Mouse (Mus musculus) small intestine, adult 2 months (tissue): ENCODE measurements at regions not wholly inside any gene's neighbourhood (a gene's known extent, or its start where the extent isn't known, plus 50 kb on each side); places are given as distances from the start of the nearest gene placed in this dataset.

Experiments
- H3K27ac ChIP-seq: fragments of 200-500 bp; 2 replicates; pipeline ENCODE4 v1.5.1; 2012; ENCODE audit warnings: low read depth, low read length, control low read depth, inconsistent platforms; ENCODE audit not compliant: insufficient read depth
- H3K27me3 ChIP-seq: fragments of 200-500 bp; 2 replicates; pipeline ENCODE4 v1.6.1; 2012; ENCODE audit warnings: mild to moderate bottlenecking, moderate library complexity, low read length, inconsistent platforms; ENCODE audit not compliant: control insufficient read depth, insufficient read depth
- H3K36me3 ChIP-seq: fragments of 200-500 bp; 2 replicates; pipeline ENCODE4 v1.6.1; 2012; ENCODE audit warnings: mild to moderate bottlenecking, low read length, control low read depth, inconsistent platforms; ENCODE audit not compliant: control insufficient read depth, insufficient read depth
- H3K4me1 ChIP-seq: fragments of 200-500 bp; 2 replicates; pipeline ENCODE4 v1.6.1; 2012; ENCODE audit warnings: low read length, inconsistent platforms, mixed read lengths; ENCODE audit not compliant: control insufficient read depth, insufficient read depth, insufficient read length
- H3K4me3 ChIP-seq: fragments of 200-500 bp; 2 replicates; pipeline ENCODE4 v1.5.1; 2012; ENCODE audit warnings: low read depth, mild to moderate bottlenecking, control low read depth, inconsistent platforms, low read length, moderate library complexity
- CTCF ChIP-seq: fragments of 200-500 bp; IDR thresholded peaks from 2 replicates; pipeline ENCODE4 v1.5.1; 2012; ENCODE audit warnings: low read depth, mild to moderate bottlenecking, control low read depth, inconsistent platforms, low read length, moderate library complexity, mixed read lengths; ENCODE audit not compliant: insufficient replicate concordance, insufficient read length; ENCODE audit errors: extremely low read depth
- POLR2A ChIP-seq: fragments of 200-500 bp; IDR thresholded peaks from 2 replicates; pipeline ENCODE4 v1.6.1; 2012; ENCODE audit warnings: low read depth, mild to moderate bottlenecking, control low read depth, inconsistent platforms, low read length, moderate library complexity
- WGBS: fragments of 180-500 bp; shearing (Covaris S2); methylation state at CpG from one replicate; pipeline ENCODE4 v1.1.7; 2018; 5-methylcytosine and 5-hydroxymethylcytosine counted together

DNA sequence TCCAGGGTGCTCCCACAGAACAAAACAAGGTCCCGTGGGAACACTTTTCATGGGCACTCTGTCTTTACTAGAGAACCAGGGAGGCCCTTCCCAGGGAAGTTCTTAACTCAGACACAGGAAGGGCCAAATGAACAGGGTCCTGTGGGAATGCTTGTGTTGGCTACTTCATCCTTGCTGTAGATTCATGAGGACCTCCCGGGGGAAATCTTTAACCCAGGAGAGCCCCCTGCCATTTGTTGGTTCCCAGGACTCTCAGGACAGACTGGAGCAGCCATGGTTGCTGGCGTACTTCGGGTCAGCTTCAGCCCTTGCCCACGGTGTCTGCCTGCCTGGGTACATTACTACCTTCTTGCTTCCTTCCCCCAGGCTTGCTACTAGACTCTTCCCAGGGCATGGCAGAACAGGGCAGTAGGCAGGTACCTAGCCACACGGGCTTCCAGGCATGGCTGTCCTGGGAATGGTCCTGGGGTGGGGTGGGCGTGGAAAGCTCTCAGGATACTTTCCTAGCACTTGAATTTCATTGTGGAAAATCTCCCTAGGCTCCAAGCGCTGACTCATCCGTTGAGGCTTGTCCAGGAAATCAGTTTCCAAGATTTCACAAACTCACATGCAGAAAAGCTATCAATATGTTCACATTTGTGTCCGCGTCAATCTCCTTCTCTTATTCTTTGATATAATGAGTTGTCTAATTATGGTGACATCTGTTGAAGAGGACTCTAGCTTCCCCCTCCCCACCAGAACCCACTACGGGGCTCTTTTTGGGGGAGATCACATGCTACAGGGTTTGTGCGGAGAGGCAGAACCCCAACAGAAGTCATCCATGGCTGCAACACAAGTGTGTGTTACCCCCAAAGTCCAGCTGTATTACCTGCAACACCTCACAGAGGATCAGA, 148.6 kb downstream of the Sec61b start:
- H3K27me3 ChIP-seq: no peaks in the 10 kb centered on the region
- no peaks in the 10 kb centered on the region for H3K36me3 ChIP-seq
- TF ChIP-seq CTCF (no peak), POLR2A (no peak)
- no peaks in the 10 kb centered on the region for H3K4me1 ChIP-seq
- 78% methylated on average over 13 of the region's 13 CpGs for WGBS
- no peak overlapping the region for H3K27ac ChIP-seq
- no peak overlapping the region for H3K4me3 ChIP-seq

DNA sequence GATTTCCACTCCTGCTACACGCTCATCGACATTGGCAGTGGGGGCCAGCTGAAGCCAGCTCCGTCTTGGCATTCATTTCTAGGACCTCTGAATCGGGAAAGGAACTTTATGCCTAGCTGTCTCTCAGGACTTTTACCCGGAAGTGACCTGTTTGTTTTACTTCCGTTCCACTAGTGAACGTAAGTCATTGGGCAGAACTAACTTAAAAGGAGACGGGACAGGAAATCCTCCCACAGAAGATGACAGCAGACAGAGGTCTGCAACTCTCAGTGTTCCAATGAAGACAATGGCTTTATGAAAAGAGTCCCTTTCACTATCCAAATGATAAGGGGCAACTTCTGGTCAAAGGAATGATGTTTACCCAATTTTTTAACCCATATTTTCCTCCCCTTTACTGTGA, 155.5 kb downstream of the Sec61b start:
- no peaks in the 10 kb centered on the region for H3K4me1 ChIP-seq
- no peak overlapping the region for H3K4me3 ChIP-seq
- H3K27ac ChIP-seq: no peak overlapping the region
- H3K27me3 ChIP-seq: no peaks in the 10 kb centered on the region
- H3K36me3 ChIP-seq: no peaks in the 10 kb centered on the region
- no peak for TF ChIP-seq POLR2A
- 62% methylated on average over 8 of the region's 8 CpGs for WGBS

DNA sequence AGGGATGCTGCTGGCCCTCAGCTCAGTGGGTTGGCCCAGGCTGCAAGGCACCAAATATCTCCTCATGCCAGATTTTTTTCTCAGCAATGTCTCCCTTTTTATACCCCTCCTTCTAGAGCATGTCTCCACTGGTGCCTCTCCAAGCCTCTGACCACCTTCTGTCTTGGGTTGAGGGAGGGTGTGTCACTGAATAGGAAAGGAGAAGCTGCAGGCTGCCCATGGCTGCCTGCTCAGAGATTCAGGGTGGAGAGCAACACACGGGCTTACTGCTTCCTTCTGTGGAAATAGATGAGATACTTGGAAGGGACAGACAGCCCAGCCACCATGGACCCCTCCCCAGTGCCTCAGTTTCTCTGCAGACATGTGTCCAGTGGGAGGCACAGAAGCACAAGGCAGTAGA, 156.0 kb downstream of the Sec61b start:
- 48% methylated on average over 1 of the region's 1 CpGs for WGBS
- H3K4me3 ChIP-seq: no peak overlapping the region
- H3K36me3 ChIP-seq: no peaks in the 10 kb centered on the region
- no peaks in the 10 kb centered on the region for H3K4me1 ChIP-seq
- no peak for TF ChIP-seq CTCF
- TF ChIP-seq POLR2A: no peak
- no peak overlapping the region for H3K27ac ChIP-seq
- no peaks in the 10 kb centered on the region for H3K27me3 ChIP-seq

DNA sequence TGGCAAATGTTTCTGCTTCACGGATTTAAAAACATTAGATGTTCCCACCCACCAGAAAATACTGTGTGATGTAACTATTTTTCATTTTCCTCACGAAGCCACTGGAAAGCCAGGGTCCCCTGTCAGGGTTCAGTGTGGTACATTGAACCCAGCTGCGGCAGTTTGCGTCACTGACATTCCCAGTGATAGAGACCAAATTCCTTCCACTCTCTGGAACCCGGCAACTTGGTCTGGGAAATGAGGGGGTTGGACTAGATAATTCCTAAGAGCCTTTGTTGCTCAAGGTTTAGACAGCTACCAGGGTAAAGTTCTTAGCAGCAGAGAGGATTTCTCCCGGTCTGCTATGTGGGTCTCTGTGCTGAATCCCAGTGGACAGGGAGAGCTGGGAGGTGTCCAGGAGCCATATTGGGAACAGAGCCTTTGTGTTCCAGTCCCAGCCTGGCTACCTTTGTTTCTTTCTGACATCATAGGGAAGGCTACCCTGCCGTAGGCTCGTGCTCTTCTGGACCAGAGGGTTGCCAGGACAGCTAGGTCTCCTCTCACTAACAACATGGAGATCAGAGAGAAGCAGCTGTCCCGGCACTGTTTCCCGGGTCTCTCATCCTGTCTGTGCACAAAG, 164.5 kb downstream of the Sec61b start:
- Histone ChIP-seq H3K36me3 (no peaks in the 10 kb centered on the region), H3K27ac (no peak overlapping the region), H3K27me3 (no peaks in the 10 kb centered on the region), H3K4me3 (no peak overlapping the region), H3K4me1 (no peaks in the 10 kb centered on the region)
- 72% methylated on average over 10 of the region's 10 CpGs for WGBS
- TF ChIP-seq POLR2A: no peak
- no peak for TF ChIP-seq CTCF

DNA sequence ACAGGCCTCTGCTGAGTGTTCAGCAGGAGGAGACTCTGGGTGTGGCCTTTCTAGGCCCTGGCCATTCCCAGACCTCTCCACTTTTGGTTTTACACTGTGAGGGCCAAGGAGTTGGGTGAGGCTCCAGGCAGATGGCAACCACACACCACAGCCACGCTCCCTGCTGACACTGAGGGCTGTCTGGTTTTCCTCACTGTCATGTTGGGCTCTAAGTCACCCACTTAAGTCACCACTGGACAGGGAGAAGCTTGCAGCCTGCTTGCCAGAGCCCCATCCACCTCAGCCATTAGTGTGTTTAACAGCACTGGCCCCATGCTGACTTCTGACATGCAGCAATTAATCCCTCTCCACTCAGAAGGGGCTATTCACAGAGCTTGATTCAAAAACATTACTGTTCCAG, 170.6 kb downstream of the Sec61b start:
- Histone ChIP-seq H3K4me3 (no peak overlapping the region), H3K27ac (no peak overlapping the region), H3K36me3 (no peaks in the 10 kb centered on the region), H3K4me1 (no peaks in the 10 kb centered on the region), H3K27me3 (no peaks in the 10 kb centered on the region)
- TF ChIP-seq CTCF (no peak), POLR2A (no peak)
- WGBS: 71% methylated on average over 1 of the region's 1 CpGs

DNA sequence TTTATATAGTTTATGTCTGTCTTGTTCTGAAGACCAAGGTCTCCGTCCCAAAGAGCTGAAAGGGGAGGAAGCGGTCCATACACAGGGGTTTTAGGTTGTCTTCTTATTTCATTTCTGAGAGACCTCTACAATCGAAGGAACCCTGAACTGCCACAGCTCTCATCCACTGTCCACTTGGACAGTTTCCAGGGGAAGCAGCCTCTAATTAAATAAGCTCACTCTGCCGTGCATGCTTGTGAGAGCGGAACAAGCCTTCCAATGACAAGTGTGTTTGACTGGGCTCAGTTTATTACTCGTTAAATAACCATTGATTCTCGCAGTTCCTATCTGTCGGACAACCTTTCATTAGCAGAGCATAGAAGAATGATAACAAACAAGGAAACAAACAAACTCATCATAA, 174.2 kb downstream of the Sec61b start:
- no peak for TF ChIP-seq POLR2A
- TF ChIP-seq CTCF: no peak
- H3K27me3 ChIP-seq: no peaks in the 10 kb centered on the region
- H3K27ac ChIP-seq: no peak overlapping the region
- no peaks in the 10 kb centered on the region for H3K4me1 ChIP-seq
- no peaks in the 10 kb centered on the region for H3K36me3 ChIP-seq
- 71% methylated on average over 8 of the region's 8 CpGs for WGBS
- no peak overlapping the region for H3K4me3 ChIP-seq

DNA sequence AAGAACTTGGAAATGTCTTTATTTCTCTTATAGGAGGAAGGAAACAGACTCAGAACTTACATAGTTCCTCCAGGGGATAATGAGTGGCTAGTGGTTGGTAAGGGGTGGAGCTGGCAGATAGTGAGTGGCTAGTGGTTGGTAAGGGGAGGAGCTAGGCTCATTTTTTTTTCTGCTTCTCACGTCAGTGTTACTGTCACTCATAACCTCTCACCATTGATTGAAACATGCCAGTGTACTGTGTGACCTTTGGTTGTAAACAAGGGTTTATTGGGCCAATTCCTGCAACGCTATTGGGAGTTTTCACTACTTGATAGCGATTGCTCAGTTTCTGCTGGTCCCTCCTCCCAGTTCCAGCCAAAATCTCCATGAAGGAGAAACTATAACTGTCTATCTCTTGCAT, 175.5 kb downstream of the Sec61b start:
- H3K27me3 ChIP-seq: no peaks in the 10 kb centered on the region
- TF ChIP-seq CTCF (no peak), POLR2A (no peak)
- no peak overlapping the region for H3K4me3 ChIP-seq

More for the DNA sequence above, 175.5 kb downstream of the Sec61b start:
- Histone ChIP-seq H3K27ac (no peak overlapping the region), H3K36me3 (no peaks in the 10 kb centered on the region), H3K4me1 (no peaks in the 10 kb centered on the region)
- WGBS: 29% methylated on average over 3 of the region's 3 CpGs
